Mouse (Mus musculus) intestine, embryonic 15.5 days (tissue): Measurements from ENCODE around the gene Mdfic. TPM values are rescaled to one million over a fixed set of nuclear protein-coding genes. Genes with fewer than 3 reads are reported as not detected.

Source experiments
- ATAC-seq: fragments of 200-750 bp; cut with Nextera tagmentation; 2 replicates; pipeline ENCODE4 v1.8.0; 2017; ENCODE audit warnings: moderate TSS enrichment, moderate library complexity
- H3K27ac ChIP-seq: fragments of 300-500 bp; sonication (generic); 2 replicates; pipeline ENCODE4 v1.5.1; 2015; ENCODE audit warnings: mild to moderate bottlenecking, inconsistent platforms
- H3K27me3 ChIP-seq: fragments of 300-500 bp; sonication (generic); replicated peaks from 2 replicates; pipeline ENCODE4 v1.6.1; 2015; ENCODE audit warnings: inconsistent platforms
- H3K36me3 ChIP-seq: fragments of 300-500 bp; sonication (generic); 2 replicates; pipeline ENCODE4 v1.6.1; 2015; ENCODE audit warnings: inconsistent platforms
- H3K4me1 ChIP-seq: fragments of 300-500 bp; sonication (generic); replicated peaks from 2 replicates; pipeline ENCODE4 v1.6.1; 2015; ENCODE audit warnings: inconsistent platforms
- H3K4me2 ChIP-seq: fragments of 300-500 bp; sonication (generic); replicated peaks from 2 replicates; pipeline ENCODE4 v1.6.1; 2015; ENCODE audit warnings: mild to moderate bottlenecking, inconsistent platforms
- H3K4me3 ChIP-seq: fragments of 300-500 bp; sonication (generic); replicated peaks from 2 replicates; pipeline ENCODE4 v1.5.1; 2015; ENCODE audit warnings: inconsistent platforms
- H3K9ac ChIP-seq: fragments of 300-500 bp; sonication (generic); 2 replicates; pipeline ENCODE4 v1.6.1; 2015; ENCODE audit warnings: inconsistent platforms
- H3K9me3 ChIP-seq: fragments of 300-500 bp; sonication (generic); 2 replicates; pipeline ENCODE4 v1.6.1; 2016; ENCODE audit warnings: inconsistent platforms
- WGBS: fragments of 180-500 bp; shearing (Covaris S2); methylation state at CpG from one replicate; pipeline ENCODE4 v1.1.7; 2015; 5-methylcytosine and 5-hydroxymethylcytosine counted together
- polyA plus RNA-seq: library from polyadenylated mRNA; unstranded; fragments of >200 nt; fragmentation: Nextera tagmentation; extraction: Ambion mirVana; gene quantifications from 2 replicates; pipeline ENCODE4 v1.2.1, GENCODE M21; 2015

Mdfic gene
- polyA plus RNA-seq, 1 experiment from 2014 or later: 4.5 TPM

- WGBS: 86% methylated on average over 6 of the region's 6 CpGs
- H3K9ac ChIP-seq: no peak overlapping the region
- H3K36me3 ChIP-seq: no peaks in the 10 kb centered on the region
- H3K4me1 ChIP-seq: no peaks in the 10 kb centered on the region
- H3K27me3 ChIP-seq: no peaks in the 10 kb centered on the region
- no peak for ATAC-seq
- H3K4me2 ChIP-seq: no peak overlapping the region
- no peak overlapping the region for H3K4me3 ChIP-seq
- no peaks in the 10 kb centered on the region for H3K9me3 ChIP-seq
- H3K27ac ChIP-seq: no peak overlapping the region
These were observed 6.0 kb downstream of the Mdfic start for GRCm38 (mm10) chr6:15726422-15726821.

- no peak overlapping the region for H3K27ac ChIP-seq
- WGBS: 55% methylated on average over 4 of the region's 4 CpGs
These were observed 7.4 kb downstream of the Mdfic start for GRCm38 (mm10) chr6:15727681-15728410.

GRCm38 (mm10) chr6:15728844-15729577 is 8.6 kb downstream of the Mdfic start:
- 87% methylated on average over 6 of the region's 6 CpGs for WGBS

More at GRCm38 (mm10) chr6:15727681-15728410, 7.4 kb downstream of the Mdfic start:
- no peak overlapping the region for H3K4me2 ChIP-seq
- no peaks in the 10 kb centered on the region for H3K27me3 ChIP-seq
- no peaks in the 10 kb centered on the region for H3K36me3 ChIP-seq
- H3K9me3 ChIP-seq: no peaks in the 10 kb centered on the region
- no peak overlapping the region for H3K9ac ChIP-seq
- no peaks in the 10 kb centered on the region for H3K4me1 ChIP-seq
- no peak overlapping the region for H3K4me3 ChIP-seq
- no peak for ATAC-seq

GRCm38 (mm10) chr6:15730258-15730657 is 9.8 kb downstream of the Mdfic start:
- no peak for ATAC-seq
- H3K9ac ChIP-seq: no peak overlapping the region
- no peak overlapping the region for H3K27ac ChIP-seq
- WGBS: 82% methylated on average over 2 of the region's 2 CpGs
- H3K36me3 ChIP-seq: no peaks in the 10 kb centered on the region
- H3K9me3 ChIP-seq: no peaks in the 10 kb centered on the region
- no peaks in the 10 kb centered on the region for H3K4me1 ChIP-seq
- H3K4me2 ChIP-seq: no peak overlapping the region
- H3K4me3 ChIP-seq: no peak overlapping the region
- no peaks in the 10 kb centered on the region for H3K27me3 ChIP-seq

More at GRCm38 (mm10) chr6:15728844-15729577, 8.6 kb downstream of the Mdfic start:
- H3K4me2 ChIP-seq: no peak overlapping the region
- H3K9ac ChIP-seq: no peak overlapping the region
- no peaks in the 10 kb centered on the region for H3K9me3 ChIP-seq
- no peaks in the 10 kb centered on the region for H3K36me3 ChIP-seq
- no peaks in the 10 kb centered on the region for H3K27me3 ChIP-seq
- no peaks in the 10 kb centered on the region for H3K4me1 ChIP-seq
- ATAC-seq: no peak
- H3K4me3 ChIP-seq: no peak overlapping the region
- no peak overlapping the region for H3K27ac ChIP-seq

- Histone ChIP-seq H3K36me3 (no peaks in the 10 kb centered on the region), H3K9ac (no peak overlapping the region), H3K27me3 (no peaks in the 10 kb centered on the region), H3K27ac (no peak overlapping the region), H3K9me3 (no peaks in the 10 kb centered on the region), H3K4me2 (no peak overlapping the region), H3K4me3 (no peak overlapping the region), H3K4me1 (no peaks in the 10 kb centered on the region)
- 75% methylated on average over 4 of the region's 4 CpGs for WGBS
- no peak for ATAC-seq
These were observed 10.2 kb downstream of the Mdfic start for GRCm38 (mm10) chr6:15730666-15731065.

- Histone ChIP-seq H3K27ac (no peak overlapping the region), H3K27me3 (no peaks in the 10 kb centered on the region), H3K9ac (no peak overlapping the region), H3K4me2 (no peak overlapping the region), H3K36me3 (no peaks in the 10 kb centered on the region), H3K9me3 (no peaks in the 10 kb centered on the region), H3K4me3 (no peak overlapping the region), H3K4me1 (no peaks in the 10 kb centered on the region)
- no peak for ATAC-seq
- 65% methylated on average over 7 of the region's 7 CpGs for WGBS
These were observed 11.0 kb downstream of the Mdfic start for GRCm38 (mm10) chr6:15731452-15731851.

- Histone ChIP-seq H3K9ac (no peak overlapping the region), H3K4me2 (no peak overlapping the region), H3K27ac (no peak overlapping the region), H3K36me3 (no peaks in the 10 kb centered on the region), H3K4me1 (0 out of 2 replicates have a peak, but pooled peaks cover 4% of the 10 kb centered on the region), H3K27me3 (no peaks in the 10 kb centered on the region), H3K4me3 (no peak overlapping the region), H3K9me3 (no peaks in the 10 kb centered on the region)
- WGBS: 66% methylated on average over 8 of the region's 8 CpGs
- ATAC-seq: no peak
These were observed 17.0 kb downstream of the Mdfic start for GRCm38 (mm10) chr6:15737312-15737911.

GRCm38 (mm10) chr6:15738331-15738943 is 18.0 kb downstream of the Mdfic start:
- H3K9me3 ChIP-seq: no peaks in the 10 kb centered on the region
- WGBS: 44% methylated on average over 5 of the region's 5 CpGs
- H3K4me3 ChIP-seq: no peak overlapping the region
- no peaks in the 10 kb centered on the region for H3K27me3 ChIP-seq
- no peak overlapping the region for H3K4me2 ChIP-seq
- H3K9ac ChIP-seq: no peak overlapping the region
- no peak overlapping the region for H3K27ac ChIP-seq
- H3K4me1 ChIP-seq: peaks cover 6% of the 10 kb centered on the region; the same call in 1 of the 2 replicates
- ATAC-seq: peak; percentile 62; the same call in 1 of the 2 replicates
- no peaks in the 10 kb centered on the region for H3K36me3 ChIP-seq

- no peak overlapping the region for H3K9ac ChIP-seq
- H3K9me3 ChIP-seq: no peaks in the 10 kb centered on the region
- no peak overlapping the region for H3K4me2 ChIP-seq
- H3K4me3 ChIP-seq: no peak overlapping the region
- H3K27me3 ChIP-seq: no peaks in the 10 kb centered on the region
- no peak overlapping the region for H3K27ac ChIP-seq
- H3K4me1 ChIP-seq: peaks cover 10% of the 10 kb centered on the region; the same call in 1 of the 2 replicates
- WGBS: 80% methylated on average over 3 of the region's 3 CpGs
- ATAC-seq: no peak
- H3K36me3 ChIP-seq: no peaks in the 10 kb centered on the region
These were observed 18.7 kb downstream of the Mdfic start for GRCm38 (mm10) chr6:15739132-15739531.

- H3K9me3 ChIP-seq: no peaks in the 10 kb centered on the region
- no peaks in the 10 kb centered on the region for H3K36me3 ChIP-seq
- no peak overlapping the region for H3K27ac ChIP-seq
- no peaks in the 10 kb centered on the region for H3K27me3 ChIP-seq
- H3K9ac ChIP-seq: no peak overlapping the region
- no peak overlapping the region for H3K4me2 ChIP-seq
- H3K4me3 ChIP-seq: no peak overlapping the region
- 89% methylated on average over 6 of the region's 6 CpGs for WGBS
- H3K4me1 ChIP-seq: peaks cover 10% of the 10 kb centered on the region; the same call in 1 of the 2 replicates
- no peak for ATAC-seq
These were observed 22.2 kb downstream of the Mdfic start for GRCm38 (mm10) chr6:15742591-15743149.

- H3K4me1 ChIP-seq: peaks cover 6% of the 10 kb centered on the region; the same call in 1 of the 2 replicates
- H3K9ac ChIP-seq: no peak overlapping the region
- 47% methylated on average over 8 of the region's 8 CpGs for whole genome bisulfite sequencing
- H3K27ac ChIP-seq: peak overlapping the region; percentile 6; the same call in 1 of the 2 replicates
- peak; percentile 59 for ATAC-seq
- no peak overlapping the region for H3K4me2 ChIP-seq
- H3K27me3 ChIP-seq: no peaks in the 10 kb centered on the region
- no peaks in the 10 kb centered on the region for H3K36me3 ChIP-seq
- H3K4me3 ChIP-seq: no peak overlapping the region
- H3K9me3 ChIP-seq: no peaks in the 10 kb centered on the region
These were observed 22.9 kb downstream of the Mdfic start for GRCm38 (mm10) chr6:15743291-15743792.
